ENCODE assay signal across 25 mouse cellular contexts in the genomic region with DNA sequence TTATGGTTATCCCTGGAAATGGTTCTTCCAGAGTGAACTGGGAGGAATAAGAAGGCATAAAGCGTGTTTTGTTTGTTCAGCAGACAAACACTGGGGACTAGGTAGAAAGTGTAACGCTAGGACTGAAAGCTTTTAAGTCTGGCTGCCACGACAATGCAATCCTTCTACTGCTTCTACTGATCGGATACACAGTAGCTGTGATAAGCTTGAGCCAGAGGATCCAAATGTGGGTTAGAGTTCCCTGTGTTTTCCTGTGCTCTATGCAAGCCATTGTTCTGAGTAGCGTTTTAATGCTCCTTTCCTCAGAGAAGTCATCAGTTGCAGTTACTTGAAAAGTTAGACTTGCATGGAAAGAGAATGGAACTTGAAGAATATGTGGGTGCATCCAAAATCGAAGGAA. TPM values are rescaled to one million over a fixed set of nuclear protein-coding genes. Genes with fewer than 3 reads are reported as not detected.
DNase-seq lines count a peak whose midpoint lies in the region; ATAC-seq and TF ChIP-seq lines count a peak whose summit lies in the region.
"Had no signal": no experiment of that assay in that cellular context is flagged by ENCODE, and none has a peak within 500 bp of the region (broad histone marks: within the 10 kb centered on the region; RNA-seq: fewer than 3 reads in every experiment).

No protein-coding gene starts in this region.

- H3K36me3 ChIP-seq in heart, adult 2 months (ENCODE audit: control insufficient read depth, insufficient read depth, low read length), result peaks cover 40% of the 10 kb centered on the region
- no peaks in the 10 kb centered on the region for H3K36me3 ChIP-seq in heart, postnatal 0 days (replicated peaks; ENCODE audit: control insufficient read depth, insufficient read depth, low read length)
- H3K36me3 ChIP-seq in liver, embryonic 12.5 days, result peaks cover 13% of the 10 kb centered on the region
- H3K36me3 ChIP-seq in liver, embryonic 11.5 days (ENCODE audit: control insufficient read depth, insufficient read depth, low read length), result peaks cover 4% of the 10 kb centered on the region
- H3K36me3 ChIP-seq in liver, embryonic 15.5 days (replicated peaks), result peaks cover 7% of the 10 kb centered on the region; the same call in 1 of the 2 replicates
- H3K36me3 ChIP-seq: forebrain, embryonic 15.5 days; midbrain, embryonic 15.5 days; neural tube, embryonic 12.5 days had no signal

- intact Hi-C loops in heart, adult 2 months (cut with DNase I), result no loop called here
- intact Hi-C loops in heart, postnatal 36 days (cut with DNase I), result no loop called here

- H3K27ac ChIP-seq in heart, adult 2 months, result peak overlapping the region; percentile 13; the same call in 1 of the 2 replicates
- H3K27ac ChIP-seq in heart, postnatal 0 days (ENCODE audit: low read depth), result peak overlapping the region; percentile 79
- 0 out of 2 replicates have a peak overlapping the region, but pooled peaks have one; percentile 16 for H3K27ac ChIP-seq in liver, embryonic 12.5 days
- no peak overlapping the region for H3K27ac ChIP-seq in liver, embryonic 11.5 days (ENCODE audit: low read depth, low read length)
- H3K27ac ChIP-seq in liver, embryonic 15.5 days (replicated peaks), result 0 out of 2 replicates have a peak overlapping the region, but pooled peaks have one; percentile 29
- H3K27ac ChIP-seq: embryonic facial prominence, embryonic 10.5 days; forebrain, embryonic 15.5 days; hindbrain, embryonic 14.5 days; macrophage; midbrain, embryonic 15.5 days; neural tube, embryonic 12.5 days had no signal

- TF ChIP-seq POLR2A in heart, adult 2 months (IDR thresholded peaks at IDR 0.05; ENCODE audit: insufficient read depth, low read depth, low read length), result 0 out of 2 replicates have a peak, but pooled peaks have one; percentile 15

- 0 out of 2 replicates have a peak overlapping the region, but pooled peaks have one; percentile 18 for H3K4me2 ChIP-seq in heart, postnatal 0 days (ENCODE audit: low read depth, low read length)
- H3K4me2 ChIP-seq in liver, embryonic 12.5 days, result no peak overlapping the region
- no peak overlapping the region for H3K4me2 ChIP-seq in liver, embryonic 11.5 days
- no peak overlapping the region for H3K4me2 ChIP-seq in liver, embryonic 15.5 days
- H3K4me2 ChIP-seq: forebrain, embryonic 15.5 days; hindbrain, embryonic 14.5 days; midbrain, embryonic 15.5 days; neural tube, embryonic 12.5 days had no signal

- H3K4me3 ChIP-seq in heart, adult 2 months, result peak overlapping the region; percentile 10; the same call in 1 of the 2 replicates
- H3K4me3 ChIP-seq in heart, postnatal 0 days (ENCODE audit: low read depth, low read length), result no peak overlapping the region
- no peak overlapping the region for H3K4me3 ChIP-seq in liver, embryonic 12.5 days
- no peak overlapping the region for H3K4me3 ChIP-seq in liver, embryonic 11.5 days (ENCODE audit: low read depth, low read length)
- H3K4me3 ChIP-seq in liver, embryonic 15.5 days (replicated peaks), result no peak overlapping the region
- H3K4me3 ChIP-seq: embryonic facial prominence, embryonic 10.5 days; forebrain, embryonic 15.5 days; midbrain, embryonic 15.5 days; neural tube, embryonic 12.5 days had no signal

- H3K4me1 ChIP-seq in heart, adult 2 months (ENCODE audit: control insufficient read depth, insufficient read depth, low read length), result peaks cover 22% of the 10 kb centered on the region
- peaks cover 28% of the 10 kb centered on the region for H3K4me1 ChIP-seq in heart, postnatal 0 days (ENCODE audit: control insufficient read depth, insufficient read depth)
- H3K4me1 ChIP-seq in liver, embryonic 12.5 days, result peaks cover 46% of the 10 kb centered on the region
- H3K4me1 ChIP-seq in liver, embryonic 11.5 days (replicated peaks; ENCODE audit: control insufficient read depth, insufficient read depth, low read length), result peaks cover 17% of the 10 kb centered on the region
- H3K4me1 ChIP-seq in liver, embryonic 15.5 days (replicated peaks), result peaks cover 50% of the 10 kb centered on the region
- H3K4me1 ChIP-seq: embryonic facial prominence, embryonic 10.5 days; neural tube, embryonic 12.5 days had no signal

- TF ChIP-seq EP300 in heart, adult 2 months (IDR thresholded peaks at IDR 0.05; ENCODE audit: insufficient read depth, low read depth, low read length), result no peak
- TF ChIP-seq EP300 in heart, postnatal 0 days (IDR thresholded peaks at IDR 0.05; ENCODE audit: low read depth), result no peak

- H3K79me2 ChIP-seq in heart, adult 2 months (replicated peaks; ENCODE audit: control insufficient read depth, insufficient read depth, low read length), result peaks cover 7% of the 10 kb centered on the region

- no peak for DNase-seq in heart, adult 2 months
- DNase-seq in heart, postnatal 4 days, result no peak
- DNase-seq in heart, postnatal 0 days (ENCODE audit: low spot score), result no peak
- no peak for DNase-seq in heart, postnatal 36 days
- no peak for DNase-seq in liver, embryonic 11.5 days (ENCODE audit: low spot score)
- DNase-seq in embryo, embryonic 9.5 days (ENCODE audit: extremely low spot score), result no peak
- DNase-seq: adrenal gland, postnatal 36 days; cerebellum, adult 11 months; cerebellum, adult 9-11 months; gastrocnemius, postnatal 25 days; kidney, adult 9 months; kidney, postnatal 36 days; lung, adult 2 months; right cerebral cortex, postnatal 14 days; spleen, adult 18-20 months; thymus, adult 18-20 months; thymus, postnatal 36 days had no signal

- H3K27me3 ChIP-seq in heart, adult 2 months (ENCODE audit: control insufficient read depth, insufficient read depth, low read length), result no peaks in the 10 kb centered on the region
- H3K27me3 ChIP-seq in heart, postnatal 0 days (ENCODE audit: control insufficient read depth, insufficient read depth, low read length), result no peaks in the 10 kb centered on the region
- H3K27me3 ChIP-seq in liver, embryonic 12.5 days (replicated peaks), result no peaks in the 10 kb centered on the region
- H3K27me3 ChIP-seq in liver, embryonic 11.5 days (replicated peaks; ENCODE audit: control insufficient read depth, insufficient read depth, low read length), result no peaks in the 10 kb centered on the region
- H3K27me3 ChIP-seq in liver, embryonic 15.5 days, result no peaks in the 10 kb centered on the region
- H3K27me3 ChIP-seq: forebrain, embryonic 15.5 days; midbrain, embryonic 15.5 days; neural tube, embryonic 12.5 days had no signal

- no peak overlapping the region for H3K9ac ChIP-seq in heart, adult 2 months (ENCODE audit: low read depth, low read length)
- H3K9ac ChIP-seq in heart, postnatal 0 days (replicated peaks; ENCODE audit: low read depth, low read length), result no peak overlapping the region
- no peak overlapping the region for H3K9ac ChIP-seq in liver, embryonic 12.5 days
- H3K9ac ChIP-seq in liver, embryonic 11.5 days (ENCODE audit: low read depth, low read length), result no peak overlapping the region
- H3K9ac ChIP-seq in liver, embryonic 15.5 days, result no peak overlapping the region
- H3K9ac ChIP-seq: forebrain, embryonic 15.5 days; hindbrain, embryonic 14.5 days; midbrain, embryonic 15.5 days; neural tube, embryonic 12.5 days had no signal

- no peaks in the 10 kb centered on the region for H3K9me3 ChIP-seq in heart, postnatal 0 days (replicated peaks; ENCODE audit: control insufficient read depth, low read length)
- H3K9me3 ChIP-seq in liver, embryonic 12.5 days (replicated peaks), result no peaks in the 10 kb centered on the region
- H3K9me3 ChIP-seq in liver, embryonic 11.5 days (ENCODE audit: control insufficient read depth, low read length), result no peaks in the 10 kb centered on the region
- H3K9me3 ChIP-seq in liver, embryonic 15.5 days (replicated peaks), result no peaks in the 10 kb centered on the region
- H3K9me3 ChIP-seq: embryonic facial prominence, embryonic 10.5 days; forebrain, embryonic 15.5 days; midbrain, embryonic 15.5 days; neural tube, embryonic 12.5 days had no signal

- WGBS in heart, adult 2 months, result 13% methylated on average over 6 of the region's 6 CpGs
- WGBS in heart, postnatal 0 days, result 26% methylated on average over 6 of the region's 6 CpGs
- 55% methylated on average over 6 of the region's 6 CpGs for WGBS in liver, embryonic 12.5 days (ENCODE audit: insufficient replicate concordance)
- 63% methylated on average over 6 of the region's 6 CpGs for WGBS in liver, embryonic 11.5 days
- WGBS in liver, embryonic 15.5 days (ENCODE audit: insufficient replicate concordance), result 44% methylated on average over 6 of the region's 6 CpGs

- no peak for ATAC-seq in heart, postnatal 0 days (ENCODE audit: insufficient read depth, low read depth)
- ATAC-seq in liver, embryonic 12.5 days, result no peak
- ATAC-seq in liver, embryonic 11.5 days (replicated peaks; ENCODE audit: low FRiP score), result no peak
- no peak for ATAC-seq in liver, embryonic 15.5 days (ENCODE audit: insufficient read depth)
- ATAC-seq: forebrain, embryonic 15.5 days; midbrain, embryonic 15.5 days had no signal

- no peak for TF ChIP-seq CTCF in heart, adult 2 months (IDR thresholded peaks at IDR 0.05)
- TF ChIP-seq CTCF in heart, postnatal 0 days (IDR thresholded peaks at IDR 0.05; ENCODE audit: low read depth), result no peak

RNA-seq across cellular contexts. Expression of a gene that starts 23.6 kb away (rescaled TPM):
- 100 to 1,000 TPM; 194 to 199 TPM for total RNA-seq in heart, adult 2 months (2021)
- 51.6 and 110 TPM in 2 replicates for polyA plus RNA-seq in heart, adult 2 months (2012; rRNA removed)
- 100 to 1,000 TPM; 293 to 301 TPM for total RNA-seq in heart, postnatal 4 days (2021)
- 132 and 176 TPM in 2 replicates for total RNA-seq in heart, postnatal 0 days (2014; rRNA removed; ENCODE audit: low replicate concordance)
- 407 and 417 TPM in 2 replicates for polyA plus RNA-seq in heart, postnatal 0 days (2015; fragmentation: Nextera tagmentation; extraction: Ambion mirVana)
- 100 to 1,000 TPM; 203 to 210 TPM for total RNA-seq in heart, postnatal 36 days (2021)
- 229 and 244 TPM in 2 replicates for polyA plus RNA-seq in liver, embryonic 12.5 days (2016; fragmentation: Nextera tagmentation; extraction: Ambion mirVana)
- polyA plus RNA-seq in liver, embryonic 11.5 days (2014; fragmentation: Nextera tagmentation; extraction: Ambion mirVana), result 279 and 298 TPM in 2 replicates
- polyA plus RNA-seq in liver, embryonic 15.5 days (2015; fragmentation: Nextera tagmentation; extraction: Ambion mirVana), result 140 and 174 TPM in 2 replicates
